Mouse (Mus musculus): ENCODE results near the gene Tlr12.
"Not testable (repeated sequence)": the region's sequence is repeated elsewhere in the genome, so short reads cannot be mapped to it uniquely, and the experiment has no call there.

Tlr12 gene

DNA sequence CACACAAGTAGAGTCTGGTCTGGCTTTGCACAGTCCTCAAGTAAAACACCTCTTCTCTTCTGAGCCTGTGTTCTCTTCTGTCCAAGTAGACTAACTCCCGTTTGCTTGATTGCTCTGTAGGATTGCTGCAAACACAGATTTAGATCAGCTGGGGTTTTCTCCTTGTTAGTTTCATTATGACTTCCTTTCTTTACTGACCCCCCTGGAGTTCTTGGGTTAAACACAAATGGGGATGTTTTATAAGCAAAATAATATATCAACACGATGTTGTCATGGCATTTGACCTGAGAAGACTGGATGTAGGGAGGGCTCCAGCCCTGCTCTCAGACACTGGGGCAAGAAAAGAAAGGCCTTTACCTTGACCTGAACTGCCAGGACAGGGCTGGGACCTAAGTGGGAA, 544 bp upstream of the Tlr12 start:
- no peak for DNase-seq (ENCODE audit: low spot score)

DNA sequence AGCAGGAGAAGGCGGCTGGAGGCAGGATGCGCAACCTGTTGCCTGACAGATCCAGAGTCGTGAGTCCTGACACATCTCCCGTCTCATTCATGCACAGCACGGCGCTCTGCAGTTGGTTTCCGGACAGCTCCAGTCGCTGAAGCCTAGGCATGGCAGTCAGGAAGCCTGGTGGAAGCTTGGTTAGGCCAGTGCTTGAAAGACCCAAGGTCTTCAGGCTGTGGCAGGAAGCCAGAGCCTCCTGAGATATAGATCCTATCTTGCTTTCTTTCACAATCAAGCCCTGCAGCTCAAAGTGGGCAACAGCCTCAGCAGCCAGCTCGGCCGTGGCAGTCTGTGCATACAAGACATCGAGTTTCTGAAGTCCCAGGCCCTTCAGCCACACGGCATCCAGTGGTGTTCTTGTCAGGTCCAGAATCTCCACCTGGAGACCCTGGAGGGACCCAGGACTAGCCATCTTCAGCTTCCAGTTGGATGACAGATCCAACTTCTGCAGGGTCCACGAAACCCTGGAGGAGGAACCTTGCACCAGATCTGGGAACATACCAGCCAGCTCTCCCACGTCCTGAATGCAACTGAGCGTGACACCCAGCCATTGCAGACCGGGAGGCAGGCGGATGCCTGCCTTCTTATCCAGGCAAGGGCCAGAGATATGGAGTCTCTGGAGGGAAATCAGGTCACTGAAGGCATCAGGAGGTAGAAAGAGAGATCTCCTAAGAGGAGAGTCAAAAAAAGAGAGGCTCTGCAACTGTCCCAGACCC, 877 bp downstream of the Tlr12 start:
- DNase-seq (ENCODE audit: low spot score), result no peak

DNA sequence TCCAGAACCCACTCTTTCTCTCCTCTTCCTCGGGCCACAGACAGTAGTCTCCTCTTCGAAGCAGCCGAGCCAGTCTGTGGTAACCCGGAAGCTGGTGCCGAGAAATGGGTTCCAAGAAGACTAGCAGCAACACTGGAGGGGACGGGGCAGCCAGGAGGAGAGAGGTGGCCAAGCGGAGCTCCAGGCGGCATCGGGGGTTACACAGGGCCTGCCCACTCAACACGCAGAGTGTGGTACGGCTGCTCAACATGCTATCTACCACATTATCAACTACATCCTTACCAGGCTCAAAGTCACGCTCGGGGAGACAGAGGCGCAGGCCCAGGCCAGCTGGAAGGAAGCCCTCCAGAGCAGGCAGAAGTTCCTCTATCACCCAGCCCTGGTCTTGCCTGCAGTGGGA, 2.7 kb downstream of the Tlr12 start:
- no peak for DNase-seq (ENCODE audit: low spot score)

DNA sequence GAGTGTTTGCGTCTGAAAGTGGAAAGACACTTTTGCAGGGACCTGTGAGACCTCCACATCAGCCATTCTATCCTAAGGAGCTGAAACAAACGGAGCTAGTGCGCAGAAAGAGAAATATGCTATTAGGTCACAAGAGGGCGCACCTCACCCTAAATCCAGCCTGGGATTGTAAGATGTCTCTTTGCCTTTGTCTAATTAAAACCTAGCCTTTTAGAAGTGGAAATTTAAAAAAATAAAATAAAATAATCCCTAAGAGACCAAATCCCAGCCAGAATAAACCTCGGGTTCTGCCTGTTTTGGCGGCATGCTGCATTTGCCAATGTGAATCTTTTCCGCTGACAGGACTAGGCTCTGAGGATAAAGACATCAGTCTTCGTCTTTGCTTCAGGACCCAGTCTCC, 5.1 kb downstream of the Tlr12 start:
- DNase-seq (ENCODE audit: low spot score), result peak; percentile 90

DNA sequence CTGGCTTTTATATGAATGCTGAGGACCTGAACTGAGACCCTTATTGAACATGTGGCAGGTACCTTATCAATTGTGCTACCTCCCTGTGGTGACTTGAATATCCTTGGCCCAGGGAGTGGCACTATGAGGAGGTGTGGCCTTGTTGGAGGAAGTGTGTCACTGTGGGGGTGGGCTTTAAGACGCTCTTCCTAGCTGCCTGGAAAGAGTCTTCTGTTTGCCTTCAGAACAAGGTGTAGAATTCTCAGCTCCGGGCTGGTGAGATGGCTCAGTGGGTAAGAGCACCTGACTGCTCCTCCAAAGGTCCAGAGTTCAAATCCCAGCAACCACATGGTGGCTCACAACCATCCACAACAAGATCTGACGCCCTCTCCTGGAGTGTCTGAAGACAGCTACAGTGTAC, 6.7 kb downstream of the Tlr12 start:
- not testable (repeated sequence) for DNase-seq (ENCODE audit: low spot score)

DNA sequence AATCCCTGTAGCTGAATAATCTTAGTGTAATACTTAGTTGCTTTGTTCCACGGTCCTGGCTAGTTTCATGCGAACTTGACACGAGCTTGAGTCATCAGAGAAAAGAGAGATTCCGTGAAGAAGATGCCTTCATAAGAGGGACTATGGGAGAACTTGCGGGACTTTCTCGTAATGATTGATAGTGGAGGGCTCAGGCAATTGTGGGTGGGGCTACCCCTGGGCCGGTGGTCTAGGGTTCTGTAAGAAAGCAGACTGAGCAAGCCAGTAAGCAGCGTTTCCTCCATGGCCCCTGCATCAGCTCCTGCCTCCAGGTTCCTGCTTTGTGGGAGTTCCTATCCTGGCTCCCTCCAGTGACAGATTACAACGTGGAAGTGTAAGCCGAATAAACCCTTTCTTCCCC, 7.7 kb downstream of the Tlr12 start:
- no peak for DNase-seq (ENCODE audit: low spot score)

DNA sequence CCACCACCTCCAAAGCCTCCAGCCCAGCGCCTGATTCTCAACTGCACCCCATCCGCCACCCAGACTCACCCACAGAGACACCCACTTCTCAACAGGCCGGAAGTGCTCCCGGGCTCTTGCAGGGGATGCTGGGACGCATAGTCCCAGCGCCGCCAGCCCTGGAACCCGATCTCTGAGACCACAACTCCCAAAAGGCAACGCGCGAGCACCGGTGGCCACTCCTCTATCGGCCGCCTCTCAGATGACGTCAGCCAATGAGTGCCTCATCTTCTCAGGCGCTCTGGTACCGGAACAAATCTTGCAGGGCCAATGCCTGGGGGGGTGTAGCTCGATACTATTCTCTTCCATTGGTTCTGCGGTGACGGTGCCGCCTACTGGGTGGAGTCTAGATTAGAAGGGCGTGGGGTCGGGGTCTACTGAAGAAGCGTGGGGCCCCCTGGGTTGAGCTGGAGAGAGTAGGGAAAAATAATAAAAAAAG, 8.5 kb downstream of the Tlr12 start, which contains the start of gene Zscan20:
Gene Zscan20, minus strand, starts transcription at position 174 of the 478 bp plus-strand sequence.
- DNase-seq (ENCODE audit: low spot score), result peak; percentile 100

DNA sequence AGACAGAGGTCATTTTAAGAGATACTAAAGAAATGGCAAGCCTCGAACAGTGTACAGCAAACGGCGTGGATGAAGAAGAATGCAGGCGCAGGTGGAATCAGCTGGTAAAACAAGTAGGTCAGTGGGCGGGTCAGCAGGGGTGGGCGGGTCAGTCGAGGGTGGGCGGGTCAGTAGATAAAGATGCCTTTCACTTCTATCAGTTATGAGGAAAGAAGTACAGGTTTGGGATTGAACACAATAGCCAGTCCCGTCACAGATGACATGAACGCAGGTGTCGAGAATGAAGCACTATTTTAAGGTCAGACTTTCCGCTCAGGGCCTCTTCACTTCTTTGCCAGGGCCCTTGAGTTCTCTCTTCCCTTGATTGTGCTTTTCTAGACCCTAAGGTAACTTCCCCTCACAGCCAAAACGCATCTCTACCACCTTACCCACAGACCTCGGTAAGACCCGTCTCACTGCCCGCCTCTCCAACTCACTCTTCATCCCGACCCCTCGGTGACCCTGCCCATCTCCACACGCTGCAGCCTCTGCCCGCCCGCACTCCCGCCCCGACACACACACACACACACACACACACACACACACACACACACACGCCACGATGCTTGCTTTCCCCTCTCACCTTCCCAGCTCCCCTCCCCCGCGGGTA, 9.0 kb downstream of the Tlr12 start:
- peak; percentile 54 for DNase-seq (ENCODE audit: low spot score)

DNA sequence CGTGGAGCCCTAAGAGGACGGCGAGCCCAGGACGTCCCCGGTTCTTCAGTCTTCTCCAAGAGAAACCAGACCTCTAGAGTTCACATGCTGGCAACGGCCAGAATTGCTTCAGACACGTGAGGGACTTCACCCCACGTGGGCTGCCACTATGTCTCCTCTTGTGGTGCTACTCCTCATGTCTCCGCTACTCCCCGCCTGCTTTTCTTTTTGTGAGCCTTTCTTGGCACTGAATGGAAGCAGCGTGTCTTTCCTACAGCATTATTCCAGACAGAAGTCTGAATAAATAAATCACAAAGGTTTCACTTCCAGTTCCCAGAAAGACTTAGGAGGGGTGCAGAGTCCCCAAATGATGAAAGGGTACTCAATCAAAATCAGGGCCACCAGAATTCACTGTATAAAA, 10.8 kb downstream of the Tlr12 start:
- no peak for DNase-seq (ENCODE audit: low spot score)

DNA sequence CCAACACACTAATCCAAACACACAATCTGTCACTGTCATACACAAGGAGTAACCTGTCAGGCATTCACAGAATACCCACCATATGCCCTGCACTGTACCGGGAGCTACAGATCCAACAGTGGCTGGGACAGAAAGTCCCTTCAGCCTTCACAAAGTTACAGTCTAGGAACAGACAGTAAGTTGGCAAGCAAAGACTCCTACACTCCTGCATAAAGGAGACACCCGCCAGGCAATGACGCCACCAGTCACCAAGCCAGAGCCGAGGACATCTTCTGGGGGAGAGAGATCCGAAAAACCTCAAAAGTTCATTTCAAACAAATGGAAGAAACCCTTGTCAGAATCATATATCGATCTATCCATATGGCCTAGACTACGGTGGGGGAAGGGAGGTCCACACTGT, 11.8 kb downstream of the Tlr12 start:
- no peak for DNase-seq (ENCODE audit: low spot score)

DNA sequence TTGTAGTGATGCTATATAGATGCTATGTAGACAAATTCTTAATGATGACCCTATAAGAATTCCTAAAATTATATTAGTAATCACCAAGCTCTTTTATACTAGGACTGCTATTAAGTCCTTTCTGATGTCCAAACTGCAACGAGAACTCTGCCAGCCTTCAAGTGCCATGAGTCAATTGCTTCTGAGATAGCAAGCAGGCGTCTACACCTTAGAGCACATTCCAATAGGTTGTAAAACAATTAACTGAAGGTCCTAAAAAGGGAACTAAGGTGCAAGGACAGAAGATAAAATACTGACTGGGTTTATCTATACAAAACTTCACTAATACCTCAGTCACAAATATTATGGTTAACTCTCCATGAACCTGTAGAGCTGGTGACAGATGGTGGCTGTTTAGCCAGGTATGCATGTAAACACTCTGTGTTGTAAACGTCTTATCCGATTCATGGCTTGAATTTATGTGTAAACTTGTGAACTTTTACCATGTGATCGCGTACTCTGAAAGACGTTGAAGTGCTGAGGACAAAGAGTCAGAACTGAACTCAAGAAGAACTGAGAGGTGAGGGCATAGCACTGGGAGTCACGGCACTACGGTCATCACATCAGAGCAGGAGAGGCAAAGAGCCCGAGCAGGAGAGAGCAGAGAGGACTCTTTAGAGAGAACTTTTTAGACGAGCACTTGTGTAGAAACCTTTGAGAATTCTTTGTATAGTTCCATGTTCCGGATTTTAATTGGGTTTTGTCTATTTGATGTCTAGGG, 20.4 kb downstream of the Tlr12 start:
- DNase-seq (ENCODE audit: low spot score), result no peak

DNA sequence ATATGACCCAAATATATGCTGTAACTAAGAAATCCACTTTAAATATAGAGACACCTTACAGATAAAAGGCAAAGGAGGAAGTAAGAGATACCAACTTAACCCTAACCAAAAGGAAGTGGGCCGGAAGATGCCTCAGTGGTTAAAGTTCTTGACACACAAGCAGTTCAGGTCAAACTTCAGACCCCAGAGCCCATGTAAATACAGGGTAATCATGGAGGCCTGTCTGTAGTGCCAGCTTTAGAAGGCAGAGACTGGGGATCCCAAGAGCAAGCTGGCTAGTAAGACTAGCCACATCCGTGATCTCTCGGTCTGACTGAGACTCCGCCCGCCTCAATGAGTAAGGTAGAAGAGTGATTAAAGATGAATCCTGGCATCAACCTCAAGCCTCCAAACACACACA, 24.4 kb downstream of the Tlr12 start:
- no peak for DNase-seq (ENCODE audit: low spot score)

DNA sequence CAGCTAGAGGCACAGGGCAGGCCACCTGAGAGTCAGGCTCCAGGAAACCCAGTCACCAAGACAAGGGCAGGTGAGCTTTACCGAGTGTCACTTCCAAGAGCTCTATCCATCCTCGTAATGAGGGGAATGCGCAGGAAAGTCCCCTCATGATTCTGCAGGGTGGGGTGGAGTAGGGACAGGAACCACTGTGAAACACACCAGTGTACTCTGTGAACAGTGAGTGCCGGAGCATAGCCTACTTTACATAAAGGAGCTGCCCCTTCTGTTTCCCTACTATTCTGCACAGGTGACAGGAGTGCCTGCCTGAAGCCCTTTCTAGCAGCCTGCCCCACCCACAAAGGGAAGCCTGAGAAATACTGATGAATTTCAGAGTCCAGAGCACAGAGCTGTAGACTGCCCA, 25.1 kb downstream of the Tlr12 start:
- DNase-seq (ENCODE audit: low spot score), result no peak

DNA sequence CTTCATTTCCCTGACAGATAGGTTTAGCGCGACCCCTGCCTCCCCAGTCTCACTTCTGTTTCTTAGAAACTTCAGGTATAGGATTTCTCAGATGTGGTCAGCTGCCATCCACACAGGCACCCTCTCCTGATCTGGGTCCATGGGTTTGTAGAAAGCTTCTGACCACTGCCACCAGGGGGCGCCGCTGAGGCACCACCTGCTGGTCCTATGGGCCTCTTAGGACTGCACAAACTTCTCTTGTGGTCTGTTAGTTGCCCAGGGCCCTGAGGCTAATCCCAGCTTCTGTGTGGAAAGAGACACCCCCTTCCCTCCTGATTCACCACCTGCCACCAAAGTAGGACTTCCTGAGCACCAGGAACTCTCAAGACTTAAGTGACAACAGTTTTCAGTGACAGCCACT, 39.2 kb downstream of the Tlr12 start:
- no peak for DNase-seq (ENCODE audit: low spot score)

DNA sequence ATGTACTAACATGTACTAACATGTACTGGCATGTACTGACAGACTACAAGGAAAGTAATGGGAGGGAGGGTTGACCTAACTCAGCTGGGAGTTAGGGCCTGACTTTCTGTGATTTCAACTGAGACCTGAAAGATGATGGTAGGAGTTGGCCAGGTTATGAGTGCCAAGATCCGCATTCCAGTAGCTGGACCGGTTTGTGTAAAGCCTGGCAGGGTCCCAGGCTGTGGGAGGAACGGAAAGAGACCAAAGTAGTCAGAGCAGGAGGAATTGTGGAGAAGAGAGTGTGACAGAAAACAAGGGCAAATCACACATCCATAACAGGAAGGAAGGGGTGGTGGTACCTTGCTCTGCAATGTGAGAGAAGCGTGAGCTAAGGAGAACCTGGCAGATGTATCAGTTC, 42.6 kb downstream of the Tlr12 start:
- DNase-seq (ENCODE audit: low spot score), result no peak
